Mouse (Mus musculus) c-Kit-positive CD71-negative TER-119-negative erythroid progenitor cells, embryonic 14.5 days (primary cell): ENCODE results near the gene Hs3st3b1.

Experiments used
- DNase-seq: peaks from one replicate; pipeline ENCODE4 v3.0.0-alpha.2; 2013; ENCODE audit warnings: low read depth

The Hs3st3b1 gene

GRCm38 (mm10) chr11:63922091-63922621 is at the start of gene Hs3st3b1:
TSS of gene Hs3st3b1 (minus strand) at chr11:63922290.
- DNase-seq, result peak; percentile 86

- no peak for DNase-seq
Observed at GRCm38 (mm10) chr11:63971462-63971861, 49.4 kb upstream of the Hs3st3b1 start.

- no peak for DNase-seq
Observed at GRCm38 (mm10) chr11:63970818-63971217, 48.7 kb upstream of the Hs3st3b1 start.

GRCm38 (mm10) chr11:63969205-63969910 is 47.3 kb upstream of the Hs3st3b1 start:
- DNase-seq, result no peak

GRCm38 (mm10) chr11:63968388-63969035 is 46.4 kb upstream of the Hs3st3b1 start:
- no peak for DNase-seq

- no peak for DNase-seq
Observed at GRCm38 (mm10) chr11:63967641-63968387, 45.7 kb upstream of the Hs3st3b1 start.

- no peak for DNase-seq
Observed at GRCm38 (mm10) chr11:63965437-63965836, 43.3 kb upstream of the Hs3st3b1 start.

- peak; percentile 38 for DNase-seq
Observed at GRCm38 (mm10) chr11:63957207-63957606, 35.1 kb upstream of the Hs3st3b1 start.

GRCm38 (mm10) chr11:63956748-63957147 is 34.7 kb upstream of the Hs3st3b1 start:
- no peak for DNase-seq

GRCm38 (mm10) chr11:63953887-63954286 is 31.8 kb upstream of the Hs3st3b1 start:
- no peak for DNase-seq

GRCm38 (mm10) chr11:63952743-63953191 is 30.7 kb upstream of the Hs3st3b1 start:
- no peak for DNase-seq

GRCm38 (mm10) chr11:63951831-63952631 is 29.9 kb upstream of the Hs3st3b1 start:
- no peak for DNase-seq

- no peak for DNase-seq
Observed at GRCm38 (mm10) chr11:63948371-63948770, 26.3 kb upstream of the Hs3st3b1 start.

GRCm38 (mm10) chr11:63947024-63947423 is 24.9 kb upstream of the Hs3st3b1 start:
- no peak for DNase-seq

- DNase-seq, result no peak
Observed at GRCm38 (mm10) chr11:63943947-63944346, 21.9 kb upstream of the Hs3st3b1 start.

- DNase-seq, result no peak
Observed at GRCm38 (mm10) chr11:63943268-63943890, 21.3 kb upstream of the Hs3st3b1 start.

GRCm38 (mm10) chr11:63942177-63942576 is 20.1 kb upstream of the Hs3st3b1 start:
- no peak for DNase-seq

GRCm38 (mm10) chr11:63936641-63937040 is 14.6 kb upstream of the Hs3st3b1 start:
- DNase-seq, result no peak

GRCm38 (mm10) chr11:63926901-63927300 is 4.8 kb upstream of the Hs3st3b1 start:
- DNase-seq, result no peak

GRCm38 (mm10) chr11:63925161-63925582 is 3.1 kb upstream of the Hs3st3b1 start:
- no peak for DNase-seq

GRCm38 (mm10) chr11:63924286-63924930 is 2.3 kb upstream of the Hs3st3b1 start:
- no peak for DNase-seq
